Mouse (Mus musculus) embryonic facial prominence, embryonic 14.5 days (tissue): Measurements from ENCODE around the gene M6pr. TPM values are rescaled to one million over a fixed set of nuclear protein-coding genes. Genes with fewer than 3 reads are reported as not detected.

Source experiments
- ATAC-seq: fragments of 200-750 bp; cut with Nextera tagmentation; 2 replicates; pipeline ENCODE4 v1.8.0; 2017; ENCODE audit warnings: low read depth, moderate number of reproducible peaks, moderate TSS enrichment
- DNase-seq: peaks from one replicate; pipeline ENCODE4 v3.0.0-alpha.2; 2015; ENCODE audit warnings: low spot score
- H3K27ac ChIP-seq: fragments of 300-500 bp; sonication (generic); replicated peaks from 2 replicates; pipeline ENCODE4 v1.5.1; 2014; ENCODE audit warnings: low read depth, mild to moderate bottlenecking, low read length, moderate library complexity
- H3K27me3 ChIP-seq: fragments of 300-500 bp; sonication (generic); replicated peaks from 2 replicates; pipeline ENCODE4 v1.6.1; 2014; ENCODE audit warnings: low read length; ENCODE audit not compliant: control insufficient read depth, insufficient read depth
- H3K36me3 ChIP-seq: fragments of 300-500 bp; sonication (generic); 2 replicates; pipeline ENCODE4 v1.6.1; 2014; ENCODE audit warnings: low read length, mixed read lengths; ENCODE audit not compliant: control insufficient read depth, insufficient read depth
- H3K4me1 ChIP-seq: fragments of 300-500 bp; sonication (generic); 2 replicates; pipeline ENCODE4 v1.6.1; 2014; ENCODE audit warnings: antibody characterized with exemption, low read length; ENCODE audit not compliant: control insufficient read depth, insufficient read depth
- H3K4me2 ChIP-seq: fragments of 300-500 bp; sonication (generic); 2 replicates; pipeline ENCODE4 v1.6.1; 2014; ENCODE audit warnings: low read depth, mild to moderate bottlenecking, low read length, moderate library complexity, mixed read lengths
- H3K4me3 ChIP-seq: fragments of 300-500 bp; sonication (generic); 2 replicates; pipeline ENCODE4 v1.5.1; 2014; ENCODE audit warnings: low read depth, mild to moderate bottlenecking, low read length
- H3K9ac ChIP-seq: fragments of 300-500 bp; sonication (generic); 2 replicates; pipeline ENCODE4 v1.6.1; 2014; ENCODE audit warnings: low read depth, mild to moderate bottlenecking, low read length, moderate library complexity, mixed read lengths
- H3K9me3 ChIP-seq: fragments of 300-500 bp; sonication (generic); 2 replicates; pipeline ENCODE4 v1.6.1; 2016; ENCODE audit warnings: low read length; ENCODE audit not compliant: control insufficient read depth
- WGBS: fragments of 180-500 bp; shearing (Covaris S2); extraction: QIAGEN DNeasy Blood & Tissue Kit; methylation state at CpG from one replicate; pipeline ENCODE4 v1.1.7; 2014; 5-methylcytosine and 5-hydroxymethylcytosine counted together
- polyA plus RNA-seq: library from polyadenylated mRNA; unstranded; fragments of >200 nt; fragmentation: Nextera tagmentation; extraction: Ambion mirVana; gene quantifications from 2 replicates; pipeline ENCODE4 v1.2.1, GENCODE M21; 2014

M6pr gene
- polyA plus RNA-seq, 1 experiment from 2014 or later = 86.8 TPM

- WGBS = 86% methylated on average over 4 of the region's 4 CpGs
- Histone ChIP-seq H3K36me3 (no peaks in the 10 kb centered on the region), H3K27ac (no peak overlapping the region), H3K4me2 (no peak overlapping the region), H3K9me3 (no peaks in the 10 kb centered on the region), H3K4me3 (no peak overlapping the region), H3K4me1 (no peaks in the 10 kb centered on the region), H3K27me3 (no peaks in the 10 kb centered on the region), H3K9ac (no peak overlapping the region)
- ATAC-seq (no peak), DNase-seq (no peak)
Observed at GRCm38 (mm10) chr6:122284304-122284703, 24.2 kb upstream of the M6pr start.

GRCm38 (mm10) chr6:122284823-122285222 is 23.7 kb upstream of the M6pr start:
- Histone ChIP-seq H3K9me3 (no peaks in the 10 kb centered on the region), H3K27me3 (no peaks in the 10 kb centered on the region), H3K9ac (no peak overlapping the region), H3K4me2 (no peak overlapping the region), H3K27ac (no peak overlapping the region), H3K4me3 (no peak overlapping the region), H3K36me3 (no peaks in the 10 kb centered on the region), H3K4me1 (no peaks in the 10 kb centered on the region)
- WGBS = 79% methylated on average over 1 of the region's 1 CpGs
- no peak for DNase-seq
- no peak for ATAC-seq

GRCm38 (mm10) chr6:122288263-122288662 is 20.3 kb upstream of the M6pr start:
- no peaks in the 10 kb centered on the region for H3K4me1 ChIP-seq
- no peak overlapping the region for H3K27ac ChIP-seq
- H3K36me3 ChIP-seq = no peaks in the 10 kb centered on the region
- H3K9me3 ChIP-seq = no peaks in the 10 kb centered on the region
- no peak overlapping the region for H3K9ac ChIP-seq
- no peak overlapping the region for H3K4me3 ChIP-seq
- DNase-seq (no peak), ATAC-seq (no peak)
- 27% methylated on average over 1 of the region's 1 CpGs for WGBS
- H3K27me3 ChIP-seq = no peaks in the 10 kb centered on the region
- H3K4me2 ChIP-seq = no peak overlapping the region

GRCm38 (mm10) chr6:122289313-122289712 is 19.2 kb upstream of the M6pr start:
- Histone ChIP-seq H3K4me2 (no peak overlapping the region), H3K4me3 (no peak overlapping the region), H3K4me1 (no peaks in the 10 kb centered on the region), H3K36me3 (no peaks in the 10 kb centered on the region), H3K27me3 (no peaks in the 10 kb centered on the region), H3K27ac (no peak overlapping the region), H3K9me3 (no peaks in the 10 kb centered on the region), H3K9ac (no peak overlapping the region)
- WGBS = 59% methylated on average over 1 of the region's 1 CpGs
- no peak for ATAC-seq
- DNase-seq = no peak

- Histone ChIP-seq H3K9me3 (no peaks in the 10 kb centered on the region), H3K4me3 (no peak overlapping the region), H3K27me3 (no peaks in the 10 kb centered on the region), H3K27ac (no peak overlapping the region), H3K4me1 (no peaks in the 10 kb centered on the region), H3K4me2 (no peak overlapping the region), H3K36me3 (no peaks in the 10 kb centered on the region), H3K9ac (no peak overlapping the region)
- ATAC-seq (no peak), DNase-seq (no peak)
- WGBS = 29% methylated on average over 3 of the region's 3 CpGs
Observed at GRCm38 (mm10) chr6:122290253-122290652, 18.3 kb upstream of the M6pr start.

GRCm38 (mm10) chr6:122291264-122291663 is 17.3 kb upstream of the M6pr start:
- Histone ChIP-seq H3K4me1 (no peaks in the 10 kb centered on the region), H3K4me2 (no peak overlapping the region), H3K4me3 (no peak overlapping the region), H3K27ac (no peak overlapping the region), H3K9me3 (no peaks in the 10 kb centered on the region), H3K9ac (no peak overlapping the region), H3K36me3 (no peaks in the 10 kb centered on the region), H3K27me3 (no peaks in the 10 kb centered on the region)
- no peak for DNase-seq
- no peak for ATAC-seq
- 69% methylated on average over 2 of the region's 2 CpGs for WGBS

GRCm38 (mm10) chr6:122291735-122292134 is 16.8 kb upstream of the M6pr start:
- Histone ChIP-seq H3K36me3 (no peaks in the 10 kb centered on the region), H3K4me1 (no peaks in the 10 kb centered on the region), H3K4me3 (no peak overlapping the region), H3K9me3 (no peaks in the 10 kb centered on the region), H3K9ac (no peak overlapping the region), H3K27ac (no peak overlapping the region), H3K27me3 (no peaks in the 10 kb centered on the region), H3K4me2 (no peak overlapping the region)
- ATAC-seq = no peak
- DNase-seq = peak; percentile 14
- 66% methylated on average over 3 of the region's 3 CpGs for WGBS

- 41% methylated on average over 2 of the region's 2 CpGs for WGBS
- peak; percentile 41 for DNase-seq
- Histone ChIP-seq H3K9me3 (no peaks in the 10 kb centered on the region), H3K27ac (no peak overlapping the region), H3K36me3 (no peaks in the 10 kb centered on the region), H3K27me3 (no peaks in the 10 kb centered on the region), H3K4me2 (no peak overlapping the region), H3K9ac (no peak overlapping the region), H3K4me3 (no peak overlapping the region), H3K4me1 (no peaks in the 10 kb centered on the region)
- ATAC-seq = no peak
Observed at GRCm38 (mm10) chr6:122292184-122292583, 16.3 kb upstream of the M6pr start.

- DNase-seq (no peak), ATAC-seq (no peak)
- no peaks in the 10 kb centered on the region for H3K9me3 ChIP-seq
- no peak overlapping the region for H3K4me2 ChIP-seq
- WGBS = 88% methylated on average over 8 of the region's 8 CpGs
- H3K27me3 ChIP-seq = no peaks in the 10 kb centered on the region
- no peaks in the 10 kb centered on the region for H3K36me3 ChIP-seq
- H3K9ac ChIP-seq = no peak overlapping the region
- H3K4me1 ChIP-seq = no peaks in the 10 kb centered on the region
- H3K27ac ChIP-seq = no peak overlapping the region
- H3K4me3 ChIP-seq = no peak overlapping the region
Observed at GRCm38 (mm10) chr6:122293121-122293520, 15.4 kb upstream of the M6pr start.
